17 mouse cellular contexts compared by ENCODE assay signal in genomic region chr7:27307551-27307950, GRCm38 (mm10). TPM values are rescaled to one million over a fixed set of nuclear protein-coding genes. Genes with fewer than 3 reads are reported as not detected.
DNase-seq lines count a peak whose midpoint lies in the region; ATAC-seq and TF ChIP-seq lines count a peak whose summit lies in the region.
"Had no signal": no experiment of that assay in that cellular context is flagged by ENCODE, and none has a peak within 500 bp of the region (broad histone marks: within the 10 kb centered on the region; RNA-seq: fewer than 3 reads in every experiment).

No protein-coding gene starts in this region.

- no peak for TF ChIP-seq POLR2A in ES-Bruce4 (IDR thresholded peaks at IDR 0.05; ENCODE audit: insufficient read depth, low read length)
- no peak for TF ChIP-seq POLR2A in embryonic fibroblast, embryonic 13.5 days (IDR thresholded peaks at IDR 0.05; ENCODE audit: low read depth, low read length)

- no peak overlapping the region for H3K9ac ChIP-seq in liver, embryonic 13.5 days
- peak overlapping the region; percentile 32; the same call in 1 of the 2 replicates for H3K9ac ChIP-seq in ES-Bruce4 (ENCODE audit: low read depth, poor library complexity, severe bottlenecking)
- H3K9ac ChIP-seq: embryonic facial prominence, embryonic 13.5 days; forebrain, embryonic 13.5 days; liver, embryonic 15.5 days had no signal

- no peak overlapping the region for H3K4me2 ChIP-seq in liver, embryonic 13.5 days
- H3K4me2 ChIP-seq: embryonic facial prominence, embryonic 13.5 days; forebrain, embryonic 13.5 days; liver, embryonic 15.5 days had no signal

- H3K27me3 ChIP-seq in liver, embryonic 13.5 days, result peaks cover 45% of the 10 kb centered on the region
- no peaks in the 10 kb centered on the region for H3K27me3 ChIP-seq in ES-Bruce4 (ENCODE audit: control insufficient read depth, insufficient read depth, low read length, poor library complexity, severe bottlenecking)

- ATAC-seq in liver, embryonic 13.5 days (ENCODE audit: low read depth), result 0 out of 2 replicates have a peak, but pooled peaks have one; percentile 27
- ATAC-seq: forebrain, embryonic 13.5 days; inflammation-experienced regulatory T-cells, adult 6 months had no signal

- WGBS in liver, embryonic 13.5 days (ENCODE audit: insufficient replicate concordance), result 50% methylated on average over 9 of the region's 9 CpGs

- no peak overlapping the region for H3K27ac ChIP-seq in gastrocnemius, adult 2 months
- H3K27ac ChIP-seq in liver, embryonic 13.5 days, result no peak overlapping the region
- peak overlapping the region; percentile 94 for H3K27ac ChIP-seq in ES-Bruce4 (ENCODE audit: insufficient read depth, low read length)
- H3K27ac ChIP-seq in embryonic fibroblast, embryonic 13.5 days (ENCODE audit: insufficient read depth, low read length), result no peak overlapping the region
- H3K27ac ChIP-seq: embryonic facial prominence, embryonic 13.5 days; forebrain, embryonic 13.5 days; liver, embryonic 15.5 days had no signal

- no peak for DNase-seq in gastrocnemius, adult 2 months
- DNase-seq in gastrocnemius, postnatal 14 days, result no peak
- no peak for DNase-seq in liver, embryonic 13.5 days
- DNase-seq in liver, result no peak
- DNase-seq in urinary bladder, adult 2 months (ENCODE audit: low spot score), result no peak
- DNase-seq in urinary bladder, postnatal 36 days (ENCODE audit: low spot score in 2 of 2), result no peak
- DNase-seq: cerebellum, adult 9-10 months; gastrocnemius, postnatal 36 days; heart, postnatal 14 days had no signal

- intact Hi-C loops in gastrocnemius, adult 2 months (cut with DNase I), result no loop called here
- intact Hi-C loops in gastrocnemius, postnatal 14 days (cut with DNase I; ENCODE audit: low total_unique reads), result no loop called here

- no peaks in the 10 kb centered on the region for H3K9me3 ChIP-seq in liver, embryonic 13.5 days (replicated peaks)
- H3K9me3 ChIP-seq in ES-Bruce4 (replicated peaks; ENCODE audit: control insufficient read depth, insufficient read depth, low read length, poor library complexity, severe bottlenecking), result no peaks in the 10 kb centered on the region
- H3K9me3 ChIP-seq: embryonic facial prominence, embryonic 13.5 days; forebrain, embryonic 13.5 days; liver, embryonic 15.5 days; megakaryocyte, embryonic 14.5 days had no signal

- no peaks in the 10 kb centered on the region for H3K36me3 ChIP-seq in liver, embryonic 13.5 days
- 0 out of 2 replicates have a peak, but pooled peaks cover 2% of the 10 kb centered on the region for H3K36me3 ChIP-seq in ES-Bruce4 (ENCODE audit: control insufficient read depth, insufficient read depth, low read length, poor library complexity, severe bottlenecking)
- H3K36me3 ChIP-seq: liver, embryonic 15.5 days had no signal

- peaks cover 14% of the 10 kb centered on the region for H3K4me1 ChIP-seq in liver, embryonic 13.5 days (replicated peaks)
- H3K4me1 ChIP-seq in ES-Bruce4 (ENCODE audit: control insufficient read depth, insufficient read depth, low read length), result no peaks in the 10 kb centered on the region
- no peaks in the 10 kb centered on the region for H3K4me1 ChIP-seq in embryonic fibroblast, embryonic 13.5 days (ENCODE audit: control insufficient read depth, insufficient read depth, low read length)

- TF ChIP-seq CTCF in gastrocnemius, adult 2 months (IDR thresholded peaks at IDR 0.05), result peak; percentile 24; the same call in 1 of the 2 replicates
- peak; percentile 59 for TF ChIP-seq CTCF in ES-Bruce4 (IDR thresholded peaks at IDR 0.05; ENCODE audit: low read depth, low read length)
- TF ChIP-seq CTCF in embryonic fibroblast, embryonic 13.5 days (IDR thresholded peaks at IDR 0.05; ENCODE audit: borderline replicate concordance, insufficient read depth, low read length), result peak; percentile 19; the same call in 1 of the 2 replicates

- H3K4me3 ChIP-seq in gastrocnemius, adult 2 months, result no peak overlapping the region
- no peak overlapping the region for H3K4me3 ChIP-seq in liver, embryonic 13.5 days (replicated peaks)
- H3K4me3 ChIP-seq in ES-Bruce4 (ENCODE audit: low read depth, low read length), result no peak overlapping the region
- no peak overlapping the region for H3K4me3 ChIP-seq in embryonic fibroblast, embryonic 13.5 days (ENCODE audit: insufficient read depth, low read length)
- H3K4me3 ChIP-seq: embryonic facial prominence, embryonic 13.5 days; forebrain, embryonic 13.5 days; liver, embryonic 15.5 days; megakaryocyte, embryonic 14.5 days had no signal

- TF ChIP-seq EP300 in ES-Bruce4 (IDR thresholded peaks at IDR 0.05; ENCODE audit: insufficient read depth, low read depth, low read length), result no peak

RNA-seq across cellular contexts. Expression of gene Ltbp4, which starts 29.9 kb away (rescaled TPM):
- 10 to 100 TPM; 48.0 to 81.2 TPM for total RNA-seq in gastrocnemius, adult 2 months (2021)
- 100 to 1,000 TPM; 122 to 151 TPM for total RNA-seq in gastrocnemius, postnatal 14 days (2021)
- polyA plus RNA-seq in liver, embryonic 13.5 days (2015; fragmentation: Nextera tagmentation; extraction: Ambion mirVana), result 3.6 and 3.9 TPM in 2 replicates
- polyA plus RNA-seq in ES-Bruce4 (2011; ENCODE audit: insufficient read depth, insufficient read length, low read depth, missing spikeins), result 66.8 and 72.5 TPM in 2 replicates
- polyA plus RNA-seq in embryonic fibroblast, embryonic 13.5 days (2011; ENCODE audit: insufficient read length, low read depth, missing spikeins), result 46.5 and 50.6 TPM in 2 replicates
- polyA plus RNA-seq in urinary bladder, adult 2 months (2012; rRNA removed), result 176 and 335 TPM in 2 replicates

RNA-seq across cellular contexts. Expression of gene Shkbp1, which starts 48.3 kb away (rescaled TPM):
- 1 to 10 TPM; 2.3 to 2.8 TPM for total RNA-seq in gastrocnemius, adult 2 months (2021)
- total RNA-seq in gastrocnemius, postnatal 14 days (2021), result 1 to 10 TPM; 3.5 to 5.3 TPM
- 23.1 and 25.0 TPM in 2 replicates for polyA plus RNA-seq in liver, embryonic 13.5 days (2015; fragmentation: Nextera tagmentation; extraction: Ambion mirVana)
- 43.6 and 44.5 TPM in 2 replicates for polyA plus RNA-seq in ES-Bruce4 (2011; ENCODE audit: insufficient read depth, insufficient read length, low read depth, missing spikeins)
- 35.9 and 41.2 TPM in 2 replicates for polyA plus RNA-seq in embryonic fibroblast, embryonic 13.5 days (2011; ENCODE audit: insufficient read length, low read depth, missing spikeins)
- 39.4 and 46.5 TPM in 2 replicates for polyA plus RNA-seq in urinary bladder, adult 2 months (2012; rRNA removed)

RNA-seq across cellular contexts. Expression of gene Numbl, which starts 49.3 kb away (rescaled TPM):
- 1 to 10 TPM; 3.8 to 4.2 TPM for total RNA-seq in gastrocnemius, adult 2 months (2021)
- total RNA-seq in gastrocnemius, postnatal 14 days (2021), result 10 to 100 TPM in 1 of 2 experiments, 1 to 10 TPM in 1; 8.0 to 10.2 TPM
- 1.7 TPM in 2 replicates for polyA plus RNA-seq in liver, embryonic 13.5 days (2015; fragmentation: Nextera tagmentation; extraction: Ambion mirVana)
- polyA plus RNA-seq in ES-Bruce4 (2011; ENCODE audit: insufficient read depth, insufficient read length, low read depth, missing spikeins), result 32.9 and 38.5 TPM in 2 replicates
- polyA plus RNA-seq in embryonic fibroblast, embryonic 13.5 days (2011; ENCODE audit: insufficient read length, low read depth, missing spikeins), result 47.6 and 51.7 TPM in 2 replicates
- polyA plus RNA-seq in urinary bladder, adult 2 months (2012; rRNA removed), result 44.1 and 47.3 TPM in 2 replicates

RNA-seq across cellular contexts. Expression of gene Gm20479, which starts 49.7 kb away (rescaled TPM):
- total RNA-seq in gastrocnemius, adult 2 months (2021), result not detected
- total RNA-seq in gastrocnemius, postnatal 14 days (2021), result under 1 TPM in 1 of 2 experiments, not detected in 1; 0.90 TPM
- 0.50 TPM in 1 of 2 replicates, not detected in the other for polyA plus RNA-seq in liver, embryonic 13.5 days (2015; fragmentation: Nextera tagmentation; extraction: Ambion mirVana)
- 15.8 and 17.1 TPM in 2 replicates for polyA plus RNA-seq in ES-Bruce4 (2011; ENCODE audit: insufficient read depth, insufficient read length, low read depth, missing spikeins)
- polyA plus RNA-seq in embryonic fibroblast, embryonic 13.5 days (2011; ENCODE audit: insufficient read length, low read depth, missing spikeins), result 6.2 TPM in 1 of 2 replicates, not detected in the other
- polyA plus RNA-seq in urinary bladder, adult 2 months (2012; rRNA removed), result 0.43 and 0.67 TPM in 2 replicates
- total RNA-seq: gastrocnemius, postnatal 36 days had no signal
- polyA plus RNA-seq: embryonic facial prominence, embryonic 13.5 days; forebrain, embryonic 13.5 days; thymus, postnatal 0 days had no signal

Comparison
In these comparisons a context has a peak if more than half of its experiments do, and no peak if none do; other contexts are left out.
1. RNA of gene Numbl, which starts 49.3 kb away (polyA plus RNA-seq): 47.6 to 51.7 TPM in embryonic fibroblast, embryonic 13.5 days, 44.1 to 47.3 TPM in urinary bladder, adult 2 months and 32.9 to 38.5 TPM in ES-Bruce4; 1.7 TPM in liver, embryonic 13.5 days; every median in the first group is over 10 times any median in the second.
2. Peak in every context shown above with its lines, with median percentiles within 50 percentile points of each other: CTCF ChIP-seq.